Mouse (Mus musculus) thymus, postnatal 36 days (tissue): ENCODE measurements around the gene Lrch2.
"Not testable (repeated sequence)": the region's sequence is repeated elsewhere in the genome, so short reads cannot be mapped to it uniquely, and the experiment has no call there.

Source experiments
- DNase-seq, 2 experiments: peaks; one replicate each; pipeline ENCODE4 v3.0.0; 2022; ENCODE audit warnings: mixed read lengths in 2 of 2

Gene Lrch2

GRCm38 (mm10) chrX:147553421-147554201, at the start of gene Lrch2:
Lrch2 (minus strand) TSS chrX:147554081.
- DNase-seq = peak in 1 of 2 experiments; percentile 4

- no peak for DNase-seq
Observed at GRCm38 (mm10) chrX:147540934-147541870, 12.7 kb downstream of the Lrch2 start.

GRCm38 (mm10) chrX:147538377-147538776, 15.5 kb downstream of the Lrch2 start:
- no peak for DNase-seq

GRCm38 (mm10) chrX:147537117-147537516, 16.8 kb downstream of the Lrch2 start:
- not testable (repeated sequence) for DNase-seq

GRCm38 (mm10) chrX:147535616-147536015, 18.3 kb downstream of the Lrch2 start:
- no peak for DNase-seq

- no peak for DNase-seq
Observed at GRCm38 (mm10) chrX:147531675-147532074, 22.2 kb downstream of the Lrch2 start.

GRCm38 (mm10) chrX:147527646-147528172, 26.2 kb downstream of the Lrch2 start:
- DNase-seq = no peak

GRCm38 (mm10) chrX:147489551-147489950, 64.3 kb downstream of the Lrch2 start:
- no peak for DNase-seq

- DNase-seq = not testable (repeated sequence)
Observed at GRCm38 (mm10) chrX:147453610-147454009, 100.3 kb downstream of the Lrch2 start, which contains the start of gene Vmn1r239-ps. Vmn1r239-ps (minus strand) TSS chrX:147453710.

- no peak for DNase-seq
Observed at GRCm38 (mm10) chrX:147443386-147443785, 110.5 kb downstream of the Lrch2 start.

GRCm38 (mm10) chrX:147435400-147435799, 118.5 kb downstream of the Lrch2 start:
- DNase-seq = no peak

- no peak for DNase-seq
Observed at GRCm38 (mm10) chrX:147429753-147430152, 124.1 kb downstream of the Lrch2 start.

- DNase-seq = no peak
Observed at GRCm38 (mm10) chrX:147429129-147429528, 124.8 kb downstream of the Lrch2 start, which contains the start of gene Il13ra2. Il13ra2 (minus strand) TSS chrX:147429192.
